Mouse (Mus musculus) hematopoietic stem cell, adult 5-6 weeks (primary cell): ENCODE data around the gene Lurap1l. TPM values are rescaled to one million over a fixed set of nuclear protein-coding genes. Genes with fewer than 3 reads are reported as not detected.
"Not testable (repeated sequence)": the region's sequence is repeated elsewhere in the genome, so short reads cannot be mapped to it uniquely, and the experiment has no call there.

Experiments used
- ATAC-seq, 2 experiments: fragments of 125-278 bp in 1 of 2; replicated peaks in 1 of 2; 2 replicates each; pipeline ENCODE4 v1.8.0; 2016 to 2017; ENCODE audit warnings: inconsistent platforms in 2 of 2, mild to moderate bottlenecking in 2 of 2, moderate number of reproducible peaks in 2 of 2, low read depth in 1 of 2, moderate TSS enrichment in 1 of 2; ENCODE audit not compliant: low FRiP score in 2 of 2, poor library complexity in 2 of 2, severe bottlenecking in 2 of 2, insufficient read depth in 1 of 2, low TSS enrichment in 1 of 2
- total RNA-seq: library from RNA; stranded (forward); fragments of 172-1452, 232-1000 nt; gene quantifications from 2 replicates; pipeline ENCODE4 v1.2.3, GENCODE M21; 2017

Lurap1l gene
- total RNA-seq, 1 experiment from 2014 or later = not detected

DNA sequence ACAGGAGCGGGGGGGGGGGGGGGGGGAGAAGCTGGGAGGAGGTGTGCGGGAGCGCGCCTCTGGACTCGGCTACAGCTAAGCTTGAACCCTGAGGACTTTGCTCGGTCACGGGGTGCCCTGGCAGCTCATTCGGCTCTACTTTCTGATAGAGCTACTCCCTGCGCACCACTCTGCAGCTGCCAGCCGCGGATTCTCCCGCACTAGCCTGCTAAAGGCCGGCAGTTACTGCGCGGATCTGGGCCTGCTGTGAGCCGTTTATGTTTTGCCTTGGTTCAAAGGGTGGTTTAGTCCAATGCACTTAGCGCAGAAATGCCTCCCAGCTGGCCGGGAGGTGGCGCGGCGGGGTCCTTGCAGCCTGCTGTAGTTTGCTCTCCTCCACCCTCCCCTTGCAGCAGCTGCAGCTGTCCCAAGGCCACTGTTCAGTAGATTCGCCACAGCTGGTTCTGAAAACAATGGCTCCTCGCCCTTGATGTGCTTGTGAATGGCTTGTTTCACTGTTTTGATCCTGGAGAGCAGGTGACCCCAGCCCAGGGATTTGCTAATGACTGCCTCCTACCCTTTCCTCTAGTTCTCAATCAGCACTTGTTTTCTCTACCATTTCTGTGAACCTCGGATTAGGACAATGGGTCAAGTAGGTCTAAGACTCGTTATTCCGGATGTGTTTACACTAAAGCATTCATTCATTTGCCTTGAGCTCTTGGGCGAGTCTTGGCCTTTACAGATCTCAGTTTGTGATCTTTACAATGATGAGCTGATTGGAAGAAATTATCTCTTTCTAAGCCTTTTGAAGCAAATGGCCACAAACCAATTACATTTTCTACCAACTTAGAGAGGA is 1.5 kb downstream of the Lurap1l start:
- peak; percentile 48 to 56; a peak in 3 of 4 replicates for ATAC-seq

DNA sequence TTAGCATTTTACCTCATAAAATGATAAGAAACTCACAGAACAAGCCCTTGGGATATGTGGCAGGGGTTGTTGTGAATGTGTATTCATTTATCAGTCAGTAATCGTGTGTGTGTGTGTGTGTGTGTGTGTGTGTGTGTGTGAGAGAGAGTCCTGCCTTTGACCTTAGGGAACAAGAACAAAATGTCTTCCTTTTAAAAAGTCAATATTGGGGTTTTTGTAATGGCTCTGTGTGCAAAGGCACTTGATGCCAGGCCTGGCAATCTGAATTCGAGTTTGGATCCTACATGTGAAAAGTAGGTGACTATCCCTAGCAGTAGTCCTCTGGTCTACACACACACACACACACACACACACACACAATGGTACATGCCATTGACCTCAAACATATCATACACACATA is 4.8 kb downstream of the Lurap1l start:
- no peak for ATAC-seq

DNA sequence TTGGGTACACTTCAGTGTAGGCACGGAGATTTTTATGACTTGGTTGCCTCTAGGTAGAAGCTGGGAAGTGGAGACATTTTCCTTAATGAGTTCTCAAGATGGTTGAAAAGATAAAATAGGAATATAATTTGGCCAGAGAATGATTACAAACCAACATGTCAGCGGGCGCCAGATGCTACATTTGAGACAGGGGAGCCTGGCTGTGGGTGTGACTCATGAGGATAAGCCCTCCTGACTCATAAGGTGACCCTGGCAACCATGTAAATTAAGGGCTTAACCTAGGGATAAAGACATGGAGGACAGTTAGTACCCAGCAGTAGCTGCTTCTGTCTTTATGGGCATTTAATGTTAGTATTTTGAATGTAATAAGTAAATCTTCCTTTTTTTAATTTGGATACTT is 6.2 kb downstream of the Lurap1l start:
- no peak for ATAC-seq

DNA sequence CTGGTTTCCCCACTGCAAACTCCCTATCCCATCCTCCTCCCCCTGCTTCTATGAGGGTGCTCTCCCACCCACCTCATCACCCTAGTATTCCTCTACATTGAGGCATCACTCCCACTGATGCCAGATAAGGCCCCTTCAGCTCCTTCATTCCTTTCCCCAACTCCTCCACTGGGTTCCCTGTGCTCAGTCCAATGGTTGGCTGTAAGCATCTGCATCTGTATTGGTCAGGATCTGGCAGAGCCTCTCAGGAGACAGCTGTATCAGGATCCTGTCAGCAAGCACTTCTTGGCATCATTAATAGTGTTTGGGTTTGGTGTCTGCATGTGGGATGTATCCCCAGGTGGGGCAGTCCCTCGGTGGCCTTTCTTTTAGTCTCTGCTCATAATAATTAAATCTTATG is 6.7 kb downstream of the Lurap1l start:
- not testable (repeated sequence) for ATAC-seq

DNA sequence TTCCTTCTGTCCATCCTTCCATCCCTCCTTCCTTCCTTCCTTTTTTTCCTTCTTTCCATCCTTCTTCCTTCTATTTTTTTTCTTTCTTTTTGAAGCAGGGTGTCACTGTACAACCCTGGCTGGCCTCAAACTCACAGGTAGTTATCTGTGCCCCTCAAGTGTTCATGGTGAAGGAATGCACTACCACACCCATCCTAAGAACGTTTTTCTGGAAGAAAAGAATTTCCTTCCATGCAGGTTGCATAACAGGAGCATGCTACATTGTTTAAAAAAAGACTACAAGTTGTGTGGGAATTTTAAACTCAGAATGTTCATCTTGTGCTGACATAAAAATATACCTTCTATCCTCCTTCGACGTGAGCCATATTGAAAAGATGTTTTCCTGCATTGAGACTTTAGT is 7.4 kb downstream of the Lurap1l start:
- ATAC-seq = no peak

DNA sequence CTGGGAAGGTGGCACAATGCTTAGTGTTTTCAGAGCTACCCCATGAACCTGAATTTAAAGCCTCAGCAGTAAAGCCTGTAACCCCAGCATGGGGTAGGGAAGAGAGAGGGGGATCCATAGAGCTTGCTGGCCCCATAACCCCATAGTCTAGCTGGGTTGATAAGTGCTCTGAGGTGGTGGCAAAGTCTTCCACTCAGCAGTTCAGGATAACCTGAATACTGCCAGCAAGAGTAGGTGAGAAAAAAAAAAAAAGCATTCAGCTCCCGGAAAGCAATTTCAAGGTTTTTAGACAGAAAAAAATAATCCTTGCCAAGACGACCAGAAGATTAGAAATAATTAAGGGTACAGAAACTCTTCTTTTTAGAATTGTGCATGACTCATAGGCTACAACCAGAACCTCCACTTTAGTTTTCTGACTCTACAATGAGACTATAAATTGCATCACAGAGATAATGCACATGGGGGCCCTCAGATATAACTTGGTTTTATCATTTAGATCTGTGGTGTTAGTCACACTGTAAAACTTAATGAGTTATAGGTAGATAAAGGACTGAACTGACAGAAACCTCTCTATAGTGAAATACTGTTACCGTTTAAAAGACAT is 8.2 kb downstream of the Lurap1l start:
- no peak for ATAC-seq

DNA sequence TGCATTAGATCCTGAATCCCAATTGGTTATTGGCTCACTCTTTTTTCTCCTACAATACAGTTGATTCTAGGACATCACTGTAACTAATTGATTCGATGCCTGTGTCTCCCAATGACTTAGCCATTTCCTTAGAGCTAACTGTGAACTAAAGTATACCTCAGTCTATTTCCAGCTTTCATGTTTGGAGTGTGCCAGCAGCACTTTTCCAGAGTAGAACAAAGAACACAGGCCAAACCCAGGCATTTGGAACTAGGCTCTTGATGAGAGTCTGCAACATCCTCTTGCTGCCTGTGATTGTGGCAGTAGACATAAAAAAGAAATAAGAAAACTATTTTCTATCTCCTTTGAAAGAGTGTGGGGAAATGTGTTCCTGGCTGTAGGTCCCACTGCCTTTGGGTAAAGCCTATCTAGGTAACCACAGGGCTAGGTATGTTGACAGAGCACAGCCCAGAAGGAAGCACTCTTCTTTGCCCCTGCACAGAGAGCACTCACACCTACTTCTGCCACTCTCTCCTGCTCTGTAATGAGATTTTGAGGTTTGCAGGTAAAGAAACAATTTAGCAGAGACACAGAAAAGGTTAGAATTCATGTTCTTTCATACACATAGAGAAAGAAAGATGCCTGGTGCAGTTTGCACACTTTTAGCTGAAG is 8.9 kb downstream of the Lurap1l start:
- no peak for ATAC-seq

DNA sequence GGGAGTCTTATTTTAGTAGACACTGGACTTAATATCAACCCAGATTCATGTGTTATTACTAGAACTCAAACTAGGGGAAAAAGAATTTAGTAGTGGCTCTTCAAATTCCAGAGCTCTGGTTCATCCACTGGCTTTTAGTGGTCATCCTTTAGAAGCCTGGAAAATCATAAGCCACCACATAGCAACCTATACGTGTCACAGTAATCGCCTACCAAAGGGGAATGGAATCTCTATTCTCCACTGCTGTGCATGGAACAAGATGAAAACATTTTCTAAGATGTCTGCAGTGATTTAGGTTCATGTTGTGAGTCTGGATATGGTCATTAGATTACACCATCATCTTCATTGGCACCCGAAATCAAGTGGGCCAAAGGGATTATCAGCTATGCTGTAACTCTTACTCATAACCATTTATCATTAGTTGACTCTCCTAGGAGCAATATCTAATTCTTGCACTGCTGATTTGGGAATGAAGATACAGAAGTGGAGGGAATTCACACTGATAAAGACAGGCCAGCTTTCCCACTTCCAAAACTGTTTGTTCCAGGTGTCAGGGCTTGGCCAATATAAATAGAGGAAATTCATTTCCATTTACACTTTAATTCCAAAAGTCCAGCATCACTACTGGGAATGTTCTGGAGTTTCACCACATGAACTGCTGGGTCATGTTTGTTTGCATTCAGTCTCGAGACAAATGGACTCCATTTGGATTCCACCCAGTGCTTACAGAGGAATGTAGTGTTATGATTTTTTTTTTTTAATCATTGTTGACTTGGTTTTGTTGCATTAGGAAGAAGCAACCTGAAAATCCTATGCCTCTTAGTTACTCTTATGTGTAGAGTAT is 11.4 kb downstream of the Lurap1l start:
- ATAC-seq = no peak

DNA sequence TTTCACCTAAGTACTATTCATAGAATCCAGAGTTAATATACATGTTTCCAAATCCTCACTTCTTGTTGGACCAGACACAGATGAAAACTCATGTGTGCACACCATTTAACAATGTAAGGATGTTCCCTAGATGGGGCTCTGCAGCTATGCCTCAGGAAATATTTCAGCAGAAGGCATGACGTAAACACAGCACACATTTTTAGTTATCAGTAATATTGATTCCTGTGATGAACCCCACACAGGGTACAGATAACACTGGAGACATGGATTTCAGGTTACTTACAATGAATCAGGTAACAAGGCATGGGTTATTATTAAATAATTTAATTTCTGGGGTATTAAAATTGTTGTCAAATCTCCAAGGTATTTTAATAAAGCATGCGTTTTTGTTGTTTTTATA is 12.2 kb downstream of the Lurap1l start:
- no peak for ATAC-seq

DNA sequence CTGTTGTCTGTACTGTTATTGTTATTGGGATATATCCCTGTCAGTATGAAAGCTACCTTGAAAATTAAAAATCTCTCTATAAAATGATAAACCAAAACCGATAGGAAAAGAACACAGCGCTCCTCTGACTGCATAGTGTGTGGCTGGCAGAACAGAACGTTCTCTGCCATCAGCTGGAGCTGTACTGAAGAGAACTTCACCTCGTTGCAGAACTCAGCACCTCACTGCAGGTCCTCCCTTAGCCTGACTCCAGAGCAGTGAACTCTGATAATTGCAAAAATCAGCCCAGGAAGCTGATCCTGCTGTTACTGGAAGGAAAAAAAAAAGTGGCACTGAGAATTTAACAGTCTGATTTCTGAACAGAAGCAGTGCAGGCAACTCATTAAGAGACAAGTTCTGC is 14.4 kb downstream of the Lurap1l start:
- no peak for ATAC-seq

DNA sequence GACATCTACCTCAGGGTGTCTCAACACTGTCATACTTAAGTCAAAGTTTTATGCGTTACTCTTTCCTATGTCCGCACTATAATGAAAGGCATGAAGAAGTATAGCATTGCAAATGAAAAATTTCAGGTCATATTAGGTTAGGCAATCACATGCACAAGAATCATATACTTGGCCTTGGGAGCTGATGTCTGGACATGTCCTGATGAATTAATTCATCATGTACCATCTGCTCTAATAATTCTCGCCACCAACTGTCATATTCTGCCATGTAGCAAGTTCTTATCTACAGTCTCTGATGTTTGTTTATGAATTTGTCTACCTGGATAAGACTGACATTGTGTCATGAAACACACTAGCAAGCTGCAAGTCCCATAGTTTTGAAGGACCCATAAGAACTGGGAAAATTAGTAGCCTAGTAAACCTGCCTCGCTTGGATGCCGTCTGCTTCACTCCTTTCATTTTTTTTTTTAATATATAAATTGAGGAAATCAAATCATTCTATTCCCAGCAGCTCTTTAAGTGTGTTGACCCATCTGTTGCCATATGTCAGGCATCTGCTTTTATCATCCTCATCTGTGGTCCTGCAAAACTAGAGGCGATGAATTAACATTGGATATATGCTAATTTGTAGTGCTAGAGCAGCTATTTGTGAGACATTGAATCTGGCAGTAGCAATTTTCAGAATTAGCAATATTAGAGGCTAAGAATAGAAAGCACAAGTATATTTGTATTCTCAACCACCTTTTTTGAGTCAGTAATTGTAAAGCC is 15.5 kb downstream of the Lurap1l start:
- 0 out of 4 replicates have a peak, but pooled peaks of 1 of the 2 experiments have one; percentile 32 for ATAC-seq

DNA sequence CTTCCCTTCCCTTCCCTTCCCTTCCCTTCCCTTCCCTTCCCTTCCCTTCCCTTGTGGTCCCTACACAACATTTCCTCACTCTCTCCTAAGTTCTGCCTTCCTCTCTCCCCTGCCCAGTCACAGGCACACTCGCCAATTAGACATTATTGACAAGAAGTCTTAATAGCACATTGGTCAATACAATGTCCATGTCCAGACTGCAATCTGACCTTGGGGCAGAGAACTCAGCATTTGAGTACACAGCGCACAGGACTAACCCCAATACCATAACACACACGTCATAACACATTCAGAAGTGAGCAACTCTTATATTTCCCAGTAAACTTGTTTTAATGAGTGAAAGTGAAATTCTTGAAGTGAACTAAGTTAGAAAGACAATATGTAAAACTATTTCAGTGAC is 24.3 kb downstream of the Lurap1l start:
- no peak for ATAC-seq

DNA sequence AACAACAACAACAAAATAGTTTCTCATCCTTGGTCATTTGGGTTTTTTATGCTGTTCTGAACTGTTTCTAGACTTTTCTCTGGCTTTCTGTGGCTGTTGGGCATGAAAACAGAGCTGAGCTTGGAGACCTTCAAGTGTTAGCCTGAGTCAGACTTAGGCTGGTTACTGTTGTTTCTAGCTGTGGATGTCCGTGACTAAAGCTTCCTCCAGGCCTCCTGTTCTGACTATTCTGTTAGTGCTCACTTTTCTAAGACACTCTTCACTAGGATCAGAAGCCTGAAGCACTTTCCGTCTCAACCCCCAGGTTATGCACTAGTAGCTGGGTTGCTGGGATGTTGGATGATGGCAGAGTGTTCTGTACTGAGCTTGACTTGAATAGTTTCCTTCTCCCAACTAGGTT is 28.7 kb downstream of the Lurap1l start:
- ATAC-seq = no peak

DNA sequence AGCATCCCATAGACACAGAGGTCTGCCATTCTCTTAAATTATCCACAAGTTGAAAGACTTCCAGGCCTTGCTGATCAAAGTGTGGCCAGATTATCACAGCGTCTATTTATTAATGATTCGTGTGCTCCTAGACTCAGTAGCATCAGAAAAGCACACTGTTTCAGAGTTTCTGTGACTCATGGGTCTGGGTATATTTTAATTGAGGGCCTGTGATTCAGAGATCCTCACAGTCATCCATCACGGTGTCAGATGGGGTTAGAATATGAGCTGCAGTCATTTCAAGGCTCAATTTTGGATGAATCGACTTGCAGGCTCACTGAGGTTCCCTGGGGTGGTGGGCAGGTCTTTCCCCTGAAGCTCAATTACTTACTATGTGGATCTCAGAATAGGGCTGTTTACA is 30.5 kb downstream of the Lurap1l start:
- ATAC-seq = no peak

DNA sequence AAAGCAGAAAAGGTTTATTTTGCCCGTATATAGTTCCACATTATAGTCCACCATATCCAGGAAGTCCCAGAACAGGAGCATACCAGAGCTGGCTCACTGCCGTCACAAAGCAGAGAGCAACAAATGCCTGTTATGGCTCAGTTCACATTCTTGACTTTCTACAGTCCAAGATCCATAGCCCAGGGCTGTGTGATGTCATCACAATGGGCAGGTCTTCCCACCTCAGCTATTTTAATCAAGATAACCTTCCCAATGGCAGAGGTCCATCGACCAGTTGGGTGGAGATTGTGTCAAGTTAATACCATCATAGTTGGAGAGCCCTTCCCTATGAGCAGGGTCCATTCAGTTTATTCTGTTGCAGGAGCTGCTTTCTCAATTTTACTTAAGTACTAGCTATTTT is 31.5 kb downstream of the Lurap1l start:
- ATAC-seq = no peak

DNA sequence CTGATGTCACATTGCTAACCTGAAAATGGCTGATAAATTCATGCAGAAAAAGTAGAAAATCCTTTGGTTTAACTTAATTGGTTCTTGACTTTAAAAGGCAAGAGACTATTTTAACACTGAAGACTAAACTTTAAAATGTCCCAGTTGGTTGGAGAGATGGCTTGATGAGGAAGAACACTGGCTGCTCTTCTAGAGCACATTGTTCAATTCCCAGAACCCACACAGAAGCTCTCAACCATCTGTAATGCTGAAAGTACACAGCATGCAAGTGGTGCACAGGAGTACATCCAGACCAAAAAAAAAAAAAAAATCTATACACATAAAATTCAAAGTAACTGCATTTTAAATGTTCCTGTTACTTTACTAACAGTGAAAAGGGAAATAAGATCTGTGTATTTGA is 34.2 kb downstream of the Lurap1l start:
- ATAC-seq = no peak

DNA sequence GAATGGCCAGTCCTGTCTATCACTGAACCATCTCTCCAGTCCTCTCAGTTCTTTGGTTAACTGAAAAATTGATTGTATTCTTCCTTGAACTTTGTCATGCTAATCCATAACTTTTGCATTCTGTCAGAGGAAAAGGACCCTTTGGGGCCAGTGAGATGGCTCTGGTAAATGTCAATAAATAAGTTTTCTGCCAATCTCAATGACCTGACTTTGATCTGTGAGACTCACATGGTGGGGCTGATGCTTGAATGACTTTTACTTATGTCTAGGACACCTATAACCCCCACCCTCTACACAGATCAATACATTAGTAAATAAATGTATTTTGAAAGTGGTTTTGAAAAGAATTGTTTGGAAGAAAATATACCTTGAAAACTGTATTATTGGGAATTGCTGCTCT is 38.7 kb downstream of the Lurap1l start:
- no peak for ATAC-seq
